ENCODE assay signal across 24 mouse cellular contexts in genomic region chr3:116175106-116175505, GRCm38 (mm10).
"Had no signal": no experiment of that assay in that cellular context is flagged by ENCODE, and none has a peak within 500 bp of the region (broad histone marks: within the 10 kb centered on the region; RNA-seq: fewer than 3 reads in every experiment).

No protein-coding gene starts in this region.

- H3K4me1 ChIP-seq: embryonic facial prominence, embryonic 10.5 days; embryonic facial prominence, embryonic 12.5 days; embryonic facial prominence, embryonic 13.5 days; embryonic facial prominence, embryonic 15.5 days; forebrain, embryonic 10.5 days; forebrain, embryonic 12.5 days; forebrain, embryonic 13.5 days; forebrain, embryonic 15.5 days; heart, embryonic 10.5 days had no signal

- H3K36me3 ChIP-seq: embryonic facial prominence, embryonic 10.5 days; embryonic facial prominence, embryonic 12.5 days; embryonic facial prominence, embryonic 13.5 days; embryonic facial prominence, embryonic 15.5 days; forebrain, embryonic 10.5 days; forebrain, embryonic 12.5 days; forebrain, embryonic 15.5 days; heart, embryonic 10.5 days had no signal

- H3K9me3 ChIP-seq: embryonic facial prominence, embryonic 10.5 days; embryonic facial prominence, embryonic 12.5 days; embryonic facial prominence, embryonic 13.5 days; embryonic facial prominence, embryonic 15.5 days; forebrain, embryonic 10.5 days; forebrain, embryonic 12.5 days; forebrain, embryonic 13.5 days; forebrain, embryonic 15.5 days; heart, embryonic 10.5 days had no signal

- H3K4me2 ChIP-seq: embryonic facial prominence, embryonic 12.5 days; embryonic facial prominence, embryonic 13.5 days; embryonic facial prominence, embryonic 15.5 days; forebrain, embryonic 12.5 days; forebrain, embryonic 13.5 days; forebrain, embryonic 15.5 days had no signal

- H3K27ac ChIP-seq: embryonic facial prominence, embryonic 10.5 days; embryonic facial prominence, embryonic 12.5 days; embryonic facial prominence, embryonic 13.5 days; embryonic facial prominence, embryonic 15.5 days; forebrain, embryonic 10.5 days; forebrain, embryonic 12.5 days; forebrain, embryonic 13.5 days; forebrain, embryonic 15.5 days; gastrocnemius, adult 2 months; heart, adult 2 months; heart, embryonic 10.5 days had no signal

- H3K27me3 ChIP-seq: embryonic facial prominence, embryonic 12.5 days; embryonic facial prominence, embryonic 13.5 days; embryonic facial prominence, embryonic 15.5 days; forebrain, embryonic 12.5 days; forebrain, embryonic 13.5 days; forebrain, embryonic 15.5 days had no signal

- H3K4me3 ChIP-seq: embryonic facial prominence, embryonic 10.5 days; embryonic facial prominence, embryonic 12.5 days; embryonic facial prominence, embryonic 13.5 days; embryonic facial prominence, embryonic 15.5 days; erythroblast, embryonic 14.5 days; forebrain, embryonic 10.5 days; forebrain, embryonic 12.5 days; forebrain, embryonic 13.5 days; forebrain, embryonic 15.5 days; gastrocnemius, adult 2 months; heart, adult 2 months; heart, embryonic 10.5 days had no signal

- H3K9ac ChIP-seq: embryonic facial prominence, embryonic 12.5 days; embryonic facial prominence, embryonic 13.5 days; embryonic facial prominence, embryonic 15.5 days; forebrain, embryonic 12.5 days; forebrain, embryonic 13.5 days; forebrain, embryonic 15.5 days; forebrain, postnatal 0 days had no signal

- DNase-seq: cerebellum, adult 9-11 months; cerebellum, postnatal 10 days; cerebellum, postnatal 14 days; cerebellum, postnatal 25 days; cerebellum, postnatal 36 days; embryo, embryonic 11 days; forebrain, postnatal 0 days; gastrocnemius, adult 2 months; gastrocnemius, postnatal 10 days; gastrocnemius, postnatal 14 days; gastrocnemius, postnatal 25 days; gastrocnemius, postnatal 36 days; heart, adult 18-20 months; heart, adult 2 months had no signal
